Mouse (Mus musculus) gastrocnemius, adult 2 months (tissue): ENCODE data around the gene Dok7. TPM values are rescaled to one million over a fixed set of nuclear protein-coding genes. Genes with fewer than 3 reads are reported as not detected.

Experiments used
- DNase-seq: peaks from one replicate; pipeline ENCODE4 v3.0.0; 2022
- H3K27ac ChIP-seq: fragments of 200-600 bp; 2 replicates; pipeline ENCODE4 v1.8.1; 2022; ENCODE audit warnings: mild to moderate bottlenecking
- H3K4me3 ChIP-seq: fragments of 200-600 bp; 2 replicates; pipeline ENCODE4 v1.8.1; 2022; ENCODE audit warnings: mild to moderate bottlenecking, moderate library complexity
- CTCF ChIP-seq: fragments of 200-600 bp; IDR thresholded peaks from 2 replicates; pipeline ENCODE4 v1.8.1; 2022; ENCODE audit warnings: antibody characterized with exemption, mild to moderate bottlenecking, moderate library complexity
- intact Hi-C: fragments of 180-260 bp; cut with DNase I; formaldehyde crosslinking; loops from one replicate; pipeline ENCODE4 v1.15.1; 2025
- microRNA-seq: library from miRNA; unstranded; fragments of <30 nt; microRNA quantifications from one replicate; pipeline ENCODE4 v1.2.0, GENCODE M21; 2021
- total RNA-seq, 2 experiments: library from RNA; stranded (reverse); gene quantifications; 2 replicates each; pipeline ENCODE4 v1.2.3; 2021

The Dok7 gene
- total RNA-seq, 2 experiments from 2014 or later: 21.8 to 31.9 TPM

DNA sequence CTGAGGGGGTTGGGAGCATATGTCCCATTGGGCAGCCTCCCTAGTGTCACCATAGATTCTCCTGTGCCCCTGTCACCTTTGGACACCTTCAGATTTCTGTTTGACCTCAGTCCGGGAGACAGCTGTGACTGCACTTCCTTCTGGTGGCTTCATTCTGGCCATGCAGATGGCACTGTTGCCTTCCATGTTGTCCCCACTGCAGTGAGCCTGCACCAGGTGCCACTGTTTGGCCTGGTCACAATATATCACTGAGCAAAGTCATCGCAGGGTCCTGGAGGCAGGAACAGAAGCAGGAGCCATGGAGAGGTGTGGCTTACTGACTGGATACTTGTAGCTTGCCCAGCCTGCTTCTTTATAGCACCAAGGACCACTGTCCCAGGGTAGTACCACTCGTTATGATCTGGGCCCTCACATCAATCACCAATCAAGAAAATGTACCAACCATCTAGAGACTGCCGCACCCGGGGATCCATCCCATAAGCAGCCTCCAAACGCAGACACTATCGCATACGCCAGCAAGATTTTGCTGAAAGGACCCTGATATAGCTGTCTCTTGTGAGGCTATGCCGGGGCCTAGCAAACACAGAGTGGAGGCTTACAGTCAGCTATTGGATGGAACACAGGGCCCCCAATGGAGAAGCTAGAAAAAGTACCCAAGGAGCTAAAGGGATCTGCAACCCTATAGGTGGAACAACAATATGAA is 75.9 kb downstream of the Dok7 start:
- TF ChIP-seq CTCF: no peak
- no peak for DNase-seq
- intact Hi-C loops: loop anchor here (10.0 kb wide), 1 partner anchor 148 kb away; no protein-coding TSS in a partner anchor

GRCm38 (mm10) chr5:35133468-35133867 is 76.9 kb downstream of the Dok7 start:
- Histone ChIP-seq H3K27ac (no peak overlapping the region), H3K4me3 (no peak overlapping the region)
- DNase-seq: no peak
- TF ChIP-seq CTCF: no peak
- intact Hi-C loops: loop anchor here (10.0 kb wide), 1 partner anchor 149 kb away; no protein-coding TSS in a partner anchor

More for the DNA sequence above, 75.9 kb downstream of the Dok7 start:
- Histone ChIP-seq H3K27ac (no peak overlapping the region), H3K4me3 (no peak overlapping the region)

- no peak for TF ChIP-seq CTCF
- H3K27ac ChIP-seq: no peak overlapping the region
- intact Hi-C loops: loop anchor here (10.0 kb wide), 1 partner anchor 149 kb away; no protein-coding TSS in a partner anchor
- DNase-seq: no peak
- H3K4me3 ChIP-seq: no peak overlapping the region
Measured at GRCm38 (mm10) chr5:35134286-35134685, 77.7 kb downstream of the Dok7 start.

- no peak for DNase-seq
- Histone ChIP-seq H3K4me3 (no peak overlapping the region), H3K27ac (no peak overlapping the region)
- no peak for TF ChIP-seq CTCF
- intact Hi-C loops: loop anchor here (10.0 kb wide), 1 partner anchor 151 kb away; no protein-coding TSS in a partner anchor
Measured at GRCm38 (mm10) chr5:35135903-35136302, 79.3 kb downstream of the Dok7 start.

Small RNA genes within 50 kb of the gene (microRNA-seq; reads per million reads assigned to microRNA genes)
- not detected for gene Mir3097

Other genes starting within 250 kb of the Dok7 start
- 1 to 10 TPM in 1 of 2 experiments, under 1 TPM in 1; 0.33 to 1.1 TPM for gene Msantd1, start 148.8 kb upstream of the Dok7 start, total RNA-seq
- gene Rgs12, start 107.3 kb upstream of the Dok7 start, total RNA-seq: 1 to 10 TPM; 2.2 to 3.0 TPM
- under 1 TPM; 0.25 to 0.48 TPM for gene Hgfac, start 15.3 kb upstream of the Dok7 start, total RNA-seq
- 10 to 100 TPM; 28.2 to 30.2 TPM for gene Lrpap1, start 49.0 kb downstream of the Dok7 start, total RNA-seq
- under 1 TPM; 0.25 to 0.26 TPM for gene Adra2c, start 221.6 kb downstream of the Dok7 start, total RNA-seq